Mouse (Mus musculus) midbrain, embryonic 13.5 days (tissue): ENCODE measurements around the gene Palm2. TPM values are rescaled to one million over a fixed set of nuclear protein-coding genes. Genes with fewer than 3 reads are reported as not detected.

ENCODE experiments used
- ATAC-seq: fragments of 200-750 bp; cut with Nextera tagmentation; 2 replicates; pipeline ENCODE4 v1.8.0; 2017; ENCODE audit warnings: mild to moderate bottlenecking, moderate TSS enrichment, moderate library complexity
- H3K27ac ChIP-seq: fragments of 300-500 bp; sonication (generic); 2 replicates; pipeline ENCODE4 v1.5.1; 2015; ENCODE audit warnings: inconsistent platforms, mild to moderate bottlenecking, moderate library complexity
- H3K27me3 ChIP-seq: fragments of 300-500 bp; sonication (generic); 2 replicates; pipeline ENCODE4 v1.6.1; 2015; ENCODE audit warnings: mild to moderate bottlenecking, inconsistent platforms
- H3K36me3 ChIP-seq: fragments of 300-500 bp; sonication (generic); 2 replicates; pipeline ENCODE4 v1.6.1; 2015; ENCODE audit warnings: mild to moderate bottlenecking, inconsistent platforms
- H3K4me1 ChIP-seq: fragments of 300-500 bp; sonication (generic); replicated peaks from 2 replicates; pipeline ENCODE4 v1.6.1; 2015; ENCODE audit warnings: inconsistent platforms
- H3K4me2 ChIP-seq: fragments of 300-500 bp; sonication (generic); replicated peaks from 2 replicates; pipeline ENCODE4 v1.6.1; 2015; ENCODE audit warnings: moderate library complexity, mild to moderate bottlenecking, inconsistent platforms
- H3K4me3 ChIP-seq: fragments of 300-500 bp; sonication (generic); replicated peaks from 2 replicates; pipeline ENCODE4 v1.5.1; 2015; ENCODE audit warnings: mild to moderate bottlenecking, inconsistent platforms
- H3K9ac ChIP-seq: fragments of 300-500 bp; sonication (generic); replicated peaks from 2 replicates; pipeline ENCODE4 v1.6.1; 2015; ENCODE audit warnings: mild to moderate bottlenecking, inconsistent platforms
- H3K9me3 ChIP-seq: fragments of 300-500 bp; sonication (generic); 2 replicates; pipeline ENCODE4 v1.6.1; 2016; ENCODE audit warnings: mild to moderate bottlenecking, inconsistent platforms
- WGBS: fragments of 180-500 bp; shearing (Covaris S2); methylation state at CpG from one replicate; pipeline ENCODE4 v1.1.7; 2015; 5-methylcytosine and 5-hydroxymethylcytosine counted together
- polyA plus RNA-seq: library from polyadenylated mRNA; unstranded; fragments of >200 nt; fragmentation: Nextera tagmentation; extraction: Ambion mirVana; gene quantifications from 2 replicates; pipeline ENCODE4 v1.2.1, GENCODE M21; 2015

Palm2 gene
- polyA plus RNA-seq, 1 experiment from 2014 or later, result 4.2 TPM

DNA sequence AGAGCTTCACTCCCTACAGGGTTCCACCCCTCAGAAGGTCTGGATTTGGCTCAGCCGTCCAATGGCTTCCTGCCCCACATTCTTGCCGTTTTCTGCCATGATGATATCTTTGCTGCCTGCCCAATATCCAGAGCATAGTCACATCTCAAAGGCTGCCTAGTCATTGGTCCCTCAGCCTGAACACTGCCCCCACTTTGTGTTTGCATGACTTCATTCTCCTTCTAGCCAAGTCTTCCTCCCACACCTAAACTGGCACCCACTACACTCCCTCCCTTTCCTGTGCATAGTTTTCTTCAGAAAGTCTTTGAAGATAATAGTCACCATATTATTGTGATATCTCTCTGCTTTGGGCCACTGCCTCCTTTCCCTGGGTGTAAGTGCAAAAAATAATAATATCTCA lies 123.1 kb downstream of the Palm2 start:
- Histone ChIP-seq H3K4me2 (no peak overlapping the region), H3K4me1 (no peaks in the 10 kb centered on the region), H3K27me3 (no peaks in the 10 kb centered on the region), H3K36me3 (no peaks in the 10 kb centered on the region), H3K9me3 (no peaks in the 10 kb centered on the region), H3K4me3 (no peak overlapping the region), H3K9ac (no peak overlapping the region), H3K27ac (no peak overlapping the region)
- ATAC-seq, result no peak
- 79% methylated on average over 2 of the region's 2 CpGs for WGBS

DNA sequence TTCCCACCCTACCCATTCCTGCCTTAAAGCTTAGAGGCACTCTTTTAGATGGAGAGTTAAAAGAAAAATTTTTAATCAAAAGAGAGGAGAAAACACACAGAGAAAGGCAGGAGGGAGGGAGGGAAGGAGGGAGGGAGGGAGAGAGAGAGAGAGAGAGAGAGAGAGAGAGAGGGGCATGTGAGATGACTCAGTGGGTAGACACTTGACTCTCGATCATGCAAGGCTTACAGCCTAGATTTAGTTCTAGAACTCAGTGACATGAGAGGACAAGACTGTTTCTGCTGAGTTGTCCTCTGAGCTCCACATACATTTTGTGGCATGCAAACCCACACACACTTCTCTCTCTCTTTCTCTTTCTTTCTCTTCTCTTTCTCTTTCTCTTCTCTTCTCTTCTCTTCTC lies 125.4 kb downstream of the Palm2 start:
- no peak overlapping the region for H3K9ac ChIP-seq
- H3K36me3 ChIP-seq, result no peaks in the 10 kb centered on the region
- no peak overlapping the region for H3K27ac ChIP-seq
- no peak overlapping the region for H3K4me2 ChIP-seq
- no peaks in the 10 kb centered on the region for H3K27me3 ChIP-seq
- no peaks in the 10 kb centered on the region for H3K4me1 ChIP-seq
- ATAC-seq, result no peak
- 79% methylated on average over 1 of the region's 1 CpGs for WGBS
- no peaks in the 10 kb centered on the region for H3K9me3 ChIP-seq
- no peak overlapping the region for H3K4me3 ChIP-seq

DNA sequence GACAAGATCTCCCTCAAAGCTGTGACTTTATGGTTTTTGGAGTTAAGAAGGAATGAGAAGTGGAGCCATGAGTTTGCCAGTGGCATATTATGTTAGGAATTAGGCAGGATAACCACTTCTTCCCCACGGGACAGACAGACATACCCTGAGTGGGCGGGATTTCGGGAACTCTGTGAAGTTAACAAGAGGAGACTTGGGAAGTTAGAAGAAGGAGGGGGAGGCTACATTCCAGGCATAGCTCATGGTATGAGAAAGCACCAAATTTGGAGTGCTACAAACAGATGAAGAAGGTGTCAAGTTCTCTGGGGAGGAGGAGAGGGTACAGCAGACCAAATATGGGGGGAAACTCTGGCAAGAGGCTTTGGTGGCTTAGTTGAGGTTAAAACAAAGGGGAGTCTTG lies 126.0 kb downstream of the Palm2 start:
- H3K27ac ChIP-seq, result no peak overlapping the region
- H3K4me2 ChIP-seq, result no peak overlapping the region
- ATAC-seq, result no peak
- H3K27me3 ChIP-seq, result no peaks in the 10 kb centered on the region
- WGBS, result 70% methylated on average over 3 of the region's 3 CpGs
- H3K9me3 ChIP-seq, result no peaks in the 10 kb centered on the region
- H3K4me3 ChIP-seq, result no peak overlapping the region
- H3K36me3 ChIP-seq, result no peaks in the 10 kb centered on the region
- H3K9ac ChIP-seq, result no peak overlapping the region
- no peaks in the 10 kb centered on the region for H3K4me1 ChIP-seq

DNA sequence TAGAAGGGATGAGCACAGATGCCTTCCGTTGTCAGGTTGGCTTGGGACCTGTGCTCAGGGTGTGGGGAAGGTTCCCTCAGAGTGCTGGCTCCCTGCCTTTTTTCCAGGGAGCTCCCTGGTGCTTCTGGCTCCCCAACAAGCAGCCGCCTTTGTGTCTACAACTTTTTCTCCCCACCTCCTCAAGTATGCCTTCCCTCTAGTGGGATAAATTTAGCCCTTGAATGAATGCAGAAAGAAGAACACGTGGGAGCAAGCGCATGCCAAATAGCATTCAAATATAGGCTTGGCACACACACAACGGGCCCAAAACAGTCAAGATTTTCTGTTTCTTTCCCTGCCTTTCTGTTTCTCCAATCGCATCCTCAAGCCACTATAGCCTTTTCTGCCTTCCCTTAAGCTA lies 127.0 kb downstream of the Palm2 start:
- no peak overlapping the region for H3K27ac ChIP-seq
- H3K4me2 ChIP-seq, result no peak overlapping the region
- no peak overlapping the region for H3K9ac ChIP-seq
- 0 out of 2 replicates have a peak, but pooled peaks cover 1% of the 10 kb centered on the region for H3K27me3 ChIP-seq
- ATAC-seq, result no peak
- H3K4me1 ChIP-seq, result no peaks in the 10 kb centered on the region
- H3K36me3 ChIP-seq, result no peaks in the 10 kb centered on the region
- H3K4me3 ChIP-seq, result no peak overlapping the region
- no peaks in the 10 kb centered on the region for H3K9me3 ChIP-seq
- WGBS, result 76% methylated on average over 6 of the region's 6 CpGs

- no peak overlapping the region for H3K4me3 ChIP-seq
- no peak for ATAC-seq
- H3K36me3 ChIP-seq, result no peaks in the 10 kb centered on the region
- no peak overlapping the region for H3K4me2 ChIP-seq
- no peak overlapping the region for H3K9ac ChIP-seq
- whole genome bisulfite sequencing, result 89% methylated on average over 1 of the region's 1 CpGs
- peaks cover 9% of the 10 kb centered on the region; the same call in 1 of the 2 replicates for H3K4me1 ChIP-seq
- no peak overlapping the region for H3K27ac ChIP-seq
- no peaks in the 10 kb centered on the region for H3K9me3 ChIP-seq
- H3K27me3 ChIP-seq, result peaks cover 22% of the 10 kb centered on the region
These were observed 131.2 kb downstream of the Palm2 start for GRCm38 (mm10) chr4:57565283-57565682.

GRCm38 (mm10) chr4:57565811-57566210 lies 131.8 kb downstream of the Palm2 start:
- 60% methylated on average over 2 of the region's 2 CpGs for WGBS
- Histone ChIP-seq H3K9ac (no peak overlapping the region), H3K36me3 (no peaks in the 10 kb centered on the region), H3K27me3 (peaks cover 22% of the 10 kb centered on the region), H3K4me3 (no peak overlapping the region), H3K27ac (no peak overlapping the region), H3K4me2 (no peak overlapping the region), H3K4me1 (peaks cover 9% of the 10 kb centered on the region; the same call in 1 of the 2 replicates), H3K9me3 (no peaks in the 10 kb centered on the region)
- ATAC-seq, result no peak

DNA sequence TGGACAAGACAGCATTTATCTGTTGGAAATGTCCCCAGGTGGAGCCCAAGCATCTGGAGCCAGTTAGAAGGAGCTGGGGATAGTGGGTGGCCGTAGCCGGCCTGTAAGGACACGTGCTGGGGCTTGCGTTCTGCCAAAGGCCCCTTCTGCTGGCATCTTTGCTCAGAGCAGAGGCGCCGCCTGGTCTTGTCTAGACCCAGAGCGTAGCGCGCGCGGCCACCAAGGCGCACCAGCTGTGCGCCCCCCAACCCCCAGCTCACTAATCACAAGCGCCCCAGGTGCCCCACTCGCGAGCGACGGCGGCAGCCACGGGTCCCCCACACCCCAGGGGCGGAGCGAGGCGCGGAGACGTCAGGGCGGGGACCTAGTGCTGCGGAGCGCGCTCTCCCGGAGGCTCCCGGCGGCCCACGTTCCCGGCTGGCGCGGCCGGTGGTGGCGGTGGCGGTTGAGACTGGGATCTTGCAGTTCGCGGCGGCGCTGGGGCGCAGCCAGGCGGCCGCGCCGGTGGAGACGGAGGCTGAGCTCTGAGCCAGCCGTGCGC lies 133.7 kb downstream of the Palm2 start, which contains the start of gene Pakap:
Gene Pakap (plus strand): TSS at position 514 of the 541 bp plus-strand sequence.
- ATAC-seq, result peak; percentile 91
- no peaks in the 10 kb centered on the region for H3K9me3 ChIP-seq
- H3K36me3 ChIP-seq, result no peaks in the 10 kb centered on the region
- peaks cover 22% of the 10 kb centered on the region for H3K27me3 ChIP-seq
- H3K4me1 ChIP-seq, result peaks cover 9% of the 10 kb centered on the region; the same call in 1 of the 2 replicates
- peak within 1 kb of the TSS; percentile 60 for H3K27ac ChIP-seq
- peak within 1 kb of the TSS; percentile 57 for H3K4me3 ChIP-seq
- H3K9ac ChIP-seq, result peak within 1 kb of the TSS; percentile 67
- under 1% methylated on average over 51 of the region's 51 CpGs for WGBS
- H3K4me2 ChIP-seq, result peak within 1 kb of the TSS; percentile 85

- Histone ChIP-seq H3K4me1 (peaks cover 9% of the 10 kb centered on the region; the same call in 1 of the 2 replicates), H3K9ac (peak overlapping the region; percentile 67), H3K4me2 (peak overlapping the region; percentile 85), H3K27ac (peak overlapping the region; percentile 60; the same call in 1 of the 2 replicates), H3K9me3 (no peaks in the 10 kb centered on the region), H3K36me3 (no peaks in the 10 kb centered on the region), H3K27me3 (peaks cover 22% of the 10 kb centered on the region), H3K4me3 (peak overlapping the region; percentile 57)
- ATAC-seq, result no peak; the same call in none of the 2 replicates
- 48% methylated on average over 18 of the region's 19 CpGs for WGBS
These were observed 134.4 kb downstream of the Palm2 start for GRCm38 (mm10) chr4:57568268-57569068.

DNA sequence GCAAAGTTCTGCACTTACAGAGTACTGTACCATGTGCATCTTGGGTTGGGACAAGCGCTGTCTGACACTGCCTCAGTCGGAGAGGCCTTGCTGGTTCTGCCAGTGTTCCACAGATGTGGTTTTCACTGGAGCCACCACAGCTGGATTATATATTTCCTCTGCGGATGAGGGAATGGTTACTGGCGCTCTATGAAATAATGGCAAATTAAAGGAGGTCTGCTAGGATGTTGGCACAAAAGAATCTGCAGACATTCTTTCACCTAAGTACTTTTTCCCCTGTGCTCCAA lies 135.0 kb downstream of the Palm2 start:
- 90% methylated on average over 4 of the region's 4 CpGs for WGBS
- no peaks in the 10 kb centered on the region for H3K9me3 ChIP-seq
- ATAC-seq, result no peak
- H3K36me3 ChIP-seq, result no peaks in the 10 kb centered on the region
- no peak overlapping the region for H3K9ac ChIP-seq
- H3K4me3 ChIP-seq, result no peak overlapping the region
- no peak overlapping the region for H3K4me2 ChIP-seq
- no peak overlapping the region for H3K27ac ChIP-seq
- H3K4me1 ChIP-seq, result peaks cover 9% of the 10 kb centered on the region; the same call in 1 of the 2 replicates
- peaks cover 22% of the 10 kb centered on the region for H3K27me3 ChIP-seq

DNA sequence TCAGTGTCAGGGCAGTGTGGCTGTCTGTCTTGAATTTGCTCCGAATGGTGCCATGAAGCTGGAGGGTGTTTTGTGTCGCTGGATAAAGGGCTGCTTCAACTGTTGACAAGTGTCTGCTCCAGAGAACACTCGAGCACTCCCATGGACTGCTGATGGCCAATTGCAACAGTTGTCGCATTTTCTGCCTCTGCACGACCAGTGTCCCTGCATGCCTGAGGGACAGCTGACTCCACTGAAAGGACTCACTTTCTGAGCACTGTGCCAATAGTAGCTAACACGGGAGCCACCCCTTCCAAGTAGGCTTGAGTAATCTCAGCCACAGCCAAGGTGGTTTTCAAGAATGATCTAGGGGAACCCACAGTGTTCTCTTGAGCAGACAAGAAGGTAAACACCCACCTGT lies 135.7 kb downstream of the Palm2 start:
- Histone ChIP-seq H3K4me2 (no peak overlapping the region), H3K27me3 (peaks cover 22% of the 10 kb centered on the region), H3K4me1 (peaks cover 9% of the 10 kb centered on the region; the same call in 1 of the 2 replicates), H3K9me3 (no peaks in the 10 kb centered on the region), H3K4me3 (no peak overlapping the region), H3K27ac (no peak overlapping the region), H3K36me3 (no peaks in the 10 kb centered on the region), H3K9ac (no peak overlapping the region)
- ATAC-seq, result no peak
- 64% methylated on average over 6 of the region's 6 CpGs for WGBS

DNA sequence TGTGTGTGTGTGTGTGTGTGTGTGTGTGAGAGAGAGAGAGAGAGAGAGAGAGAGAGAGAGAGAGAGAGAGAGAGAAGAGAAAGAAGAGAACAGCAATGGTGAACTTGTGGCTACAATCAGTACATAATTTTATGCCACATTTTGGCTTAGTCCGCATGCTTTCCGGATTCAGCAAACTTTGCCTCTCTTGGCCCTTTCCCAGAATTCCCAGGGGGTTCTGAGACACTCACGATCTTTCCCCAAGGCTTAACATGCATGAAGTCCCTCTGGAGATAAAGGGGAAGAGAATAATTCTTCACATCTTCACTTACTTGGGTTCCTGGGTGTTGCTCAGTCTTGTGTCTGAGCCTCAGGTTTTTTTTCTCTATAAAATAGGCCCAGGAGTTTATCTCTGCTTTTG lies 136.2 kb downstream of the Palm2 start:
- Histone ChIP-seq H3K9me3 (no peaks in the 10 kb centered on the region), H3K4me3 (no peak overlapping the region), H3K27me3 (peaks cover 22% of the 10 kb centered on the region), H3K27ac (no peak overlapping the region), H3K4me2 (no peak overlapping the region), H3K36me3 (no peaks in the 10 kb centered on the region), H3K4me1 (peaks cover 9% of the 10 kb centered on the region; the same call in 1 of the 2 replicates), H3K9ac (no peak overlapping the region)
- no peak for ATAC-seq
- WGBS, result 75% methylated on average over 3 of the region's 3 CpGs

- Histone ChIP-seq H3K4me2 (no peak overlapping the region), H3K4me1 (no peaks in the 10 kb centered on the region), H3K9ac (no peak overlapping the region), H3K9me3 (no peaks in the 10 kb centered on the region), H3K4me3 (no peak overlapping the region), H3K27me3 (0 out of 2 replicates have a peak, but pooled peaks cover 3% of the 10 kb centered on the region), H3K36me3 (no peaks in the 10 kb centered on the region), H3K27ac (no peak overlapping the region)
- 92% methylated on average over 3 of the region's 3 CpGs for WGBS
- no peak for ATAC-seq
These were observed 140.1 kb downstream of the Palm2 start for GRCm38 (mm10) chr4:57574181-57574580.
